Mouse (Mus musculus) embryonic facial prominence, embryonic 15.5 days (tissue): ENCODE results near the gene Rpl36a. TPM values are rescaled to one million over a fixed set of nuclear protein-coding genes. Genes with fewer than 3 reads are reported as not detected.
A peak's percentile ranks its signal among the peaks of the same experiment; 100 is the strongest.

Source experiments
- ATAC-seq: fragments of 200-750 bp; cut with Nextera tagmentation; 2 replicates; pipeline ENCODE4 v1.8.0; 2017; ENCODE audit warnings: low read depth, moderate TSS enrichment; ENCODE audit not compliant: insufficient number of reproducible peaks, low FRiP score, low TSS enrichment
- H3K27ac ChIP-seq: fragments of 300-500 bp; sonication (generic); replicated peaks from 2 replicates; pipeline ENCODE4 v1.5.1; 2015; ENCODE audit warnings: mild to moderate bottlenecking, inconsistent platforms
- H3K27me3 ChIP-seq: fragments of 300-500 bp; sonication (generic); 2 replicates; pipeline ENCODE4 v1.6.1; 2015; ENCODE audit warnings: inconsistent platforms
- H3K36me3 ChIP-seq: fragments of 300-500 bp; sonication (generic); 2 replicates; pipeline ENCODE4 v1.6.1; 2015; ENCODE audit warnings: mild to moderate bottlenecking, inconsistent platforms
- H3K4me1 ChIP-seq: fragments of 300-500 bp; sonication (generic); 2 replicates; pipeline ENCODE4 v1.6.1; 2015; ENCODE audit warnings: inconsistent platforms
- H3K4me2 ChIP-seq: fragments of 300-500 bp; sonication (generic); replicated peaks from 2 replicates; pipeline ENCODE4 v1.6.1; 2015; ENCODE audit warnings: mild to moderate bottlenecking, inconsistent platforms
- H3K4me3 ChIP-seq: fragments of 300-500 bp; sonication (generic); replicated peaks from 2 replicates; pipeline ENCODE4 v1.5.1; 2015; ENCODE audit warnings: mild to moderate bottlenecking, inconsistent platforms
- H3K9ac ChIP-seq: fragments of 300-500 bp; sonication (generic); 2 replicates; pipeline ENCODE4 v1.6.1; 2015; ENCODE audit warnings: inconsistent platforms
- H3K9me3 ChIP-seq: fragments of 300-500 bp; sonication (generic); replicated peaks from 2 replicates; pipeline ENCODE4 v1.6.1; 2016; ENCODE audit warnings: inconsistent platforms
- WGBS: fragments of 180-500 bp; shearing (Covaris S2); methylation state at CpG from one replicate; pipeline ENCODE4 v1.1.7; 2015; 5-methylcytosine and 5-hydroxymethylcytosine counted together
- polyA plus RNA-seq: library from polyadenylated mRNA; unstranded; fragments of >200 nt; fragmentation: Nextera tagmentation; extraction: Ambion mirVana; gene quantifications from 2 replicates; pipeline ENCODE4 v1.2.1, GENCODE M21; 2015

The Rpl36a gene
- polyA plus RNA-seq, 1 experiment from 2014 or later: 400 TPM

- Histone ChIP-seq H3K4me1 (no peaks in the 10 kb centered on the region), H3K4me2 (no peak overlapping the region), H3K4me3 (no peak overlapping the region), H3K27ac (no peak overlapping the region), H3K9ac (no peak overlapping the region), H3K27me3 (no peaks in the 10 kb centered on the region), H3K9me3 (no peaks in the 10 kb centered on the region), H3K36me3 (no peaks in the 10 kb centered on the region)
- 70% methylated on average over 8 of the region's 8 CpGs for WGBS
- ATAC-seq: no peak
Measured at GRCm38 (mm10) chrX:134566536-134567222, 18.8 kb upstream of the Rpl36a start.

DNA sequence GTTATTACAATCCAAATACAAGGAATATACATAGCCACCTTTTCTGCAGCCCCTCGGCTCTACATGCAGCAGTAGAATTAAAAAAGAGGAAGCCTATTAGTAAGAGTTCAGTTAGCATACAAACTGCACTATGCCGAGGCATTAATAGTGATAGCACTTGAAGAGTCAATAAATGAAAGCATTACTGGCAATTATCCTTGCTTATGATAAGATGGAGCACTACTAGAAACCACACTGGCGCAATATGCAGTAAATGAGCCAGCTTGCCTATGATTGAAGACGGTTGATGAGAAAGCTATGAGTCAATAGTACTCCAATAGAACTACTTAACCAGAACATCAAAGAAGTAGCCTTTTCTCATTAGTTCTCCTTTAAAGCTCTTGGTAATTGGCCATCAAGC, 7.6 kb upstream of the Rpl36a start:
- H3K9me3 ChIP-seq: no peaks in the 10 kb centered on the region
- no peak for ATAC-seq
- no peak overlapping the region for H3K4me3 ChIP-seq
- H3K27me3 ChIP-seq: no peaks in the 10 kb centered on the region
- 90% methylated on average over 4 of the region's 4 CpGs for WGBS
- no peak overlapping the region for H3K9ac ChIP-seq
- no peaks in the 10 kb centered on the region for H3K4me1 ChIP-seq
- H3K36me3 ChIP-seq: no peaks in the 10 kb centered on the region
- no peak overlapping the region for H3K4me2 ChIP-seq
- H3K27ac ChIP-seq: no peak overlapping the region

DNA sequence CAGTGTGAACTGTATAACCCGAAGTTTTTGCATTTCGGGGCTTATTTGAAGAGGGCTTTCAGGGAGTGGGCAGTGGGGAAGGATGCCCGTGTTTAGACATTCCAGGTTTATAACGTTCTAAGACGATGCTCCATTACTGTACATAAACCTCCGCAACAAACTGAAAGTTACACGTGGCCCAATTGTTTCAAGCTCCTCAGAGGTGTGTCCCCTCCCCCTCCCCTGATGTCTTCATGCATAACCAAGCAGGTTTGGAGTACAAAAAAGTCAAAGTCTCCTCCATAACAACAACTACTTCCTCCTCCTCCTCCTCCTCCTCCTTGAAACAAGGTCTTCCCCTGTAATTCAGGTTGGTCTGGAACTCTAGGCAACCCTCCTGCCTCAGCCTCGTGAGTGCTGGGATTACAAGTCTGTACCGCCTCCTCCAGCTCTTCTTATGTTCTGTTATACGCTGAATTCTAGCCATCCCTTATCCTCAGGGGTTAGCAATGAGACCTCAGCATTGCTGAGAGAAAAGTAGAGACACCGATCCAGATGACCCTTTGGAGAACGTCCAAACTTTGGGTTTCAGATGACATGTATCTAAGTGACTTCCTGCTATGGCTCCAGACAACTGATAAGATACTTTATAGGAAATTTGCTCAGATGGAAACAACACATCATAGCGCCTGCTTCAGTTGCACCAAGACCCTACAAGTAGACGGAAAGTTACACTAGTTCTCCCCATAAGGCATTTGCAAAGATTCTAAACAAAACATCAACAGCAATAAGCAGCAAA, 4.7 kb upstream of the Rpl36a start:
- H3K36me3 ChIP-seq: no peaks in the 10 kb centered on the region
- H3K4me1 ChIP-seq: no peaks in the 10 kb centered on the region
- no peaks in the 10 kb centered on the region for H3K9me3 ChIP-seq
- WGBS: 86% methylated on average over 14 of the region's 14 CpGs
- no peaks in the 10 kb centered on the region for H3K27me3 ChIP-seq
- no peak overlapping the region for H3K27ac ChIP-seq
- no peak overlapping the region for H3K9ac ChIP-seq
- H3K4me3 ChIP-seq: no peak overlapping the region
- ATAC-seq: no peak
- H3K4me2 ChIP-seq: no peak overlapping the region

- H3K27ac ChIP-seq: no peak overlapping the region
- no peak for ATAC-seq
Measured at GRCm38 (mm10) chrX:134582270-134582669, 3.2 kb upstream of the Rpl36a start.

DNA sequence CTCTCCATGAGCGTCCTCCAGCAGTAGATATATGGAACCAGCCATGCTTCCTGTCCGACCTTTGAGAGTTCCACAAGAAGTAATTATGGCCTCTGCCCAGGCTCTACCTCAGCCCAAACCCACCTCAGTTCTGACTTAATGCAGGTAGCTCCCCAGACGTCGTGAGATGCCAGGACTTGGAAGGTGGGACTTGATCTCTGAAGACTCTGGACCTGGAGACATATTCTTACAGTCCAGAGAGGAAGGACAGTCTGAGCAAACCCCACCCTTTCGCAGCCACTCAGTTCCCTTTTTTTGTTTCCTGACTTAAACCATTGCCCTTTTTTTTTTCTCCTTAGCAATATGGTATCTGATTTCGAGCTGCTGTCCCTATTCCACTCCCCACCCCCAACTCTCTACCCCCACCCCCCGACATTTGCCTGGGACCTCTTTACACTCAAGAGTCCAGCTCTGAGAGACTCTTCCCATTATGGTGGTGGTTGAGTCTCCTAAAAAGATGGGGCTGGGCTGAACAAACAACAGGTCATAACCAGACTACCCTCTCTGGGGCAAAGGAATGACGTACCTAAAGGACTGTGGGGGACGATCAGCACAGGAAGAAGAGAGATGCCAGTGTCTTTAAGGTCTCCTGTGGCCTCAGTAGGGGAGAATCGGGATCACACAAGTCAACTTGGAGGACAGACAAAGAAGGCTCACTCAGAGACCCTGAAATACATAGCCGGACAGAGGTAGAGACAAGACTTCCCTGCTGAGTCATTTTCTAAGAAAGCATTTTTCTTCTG, 2.4 kb upstream of the Rpl36a start, which contains the start of gene Btk:
Gene Btk, minus strand, starts transcription at position 683 of the 782 bp plus-strand sequence.
- Histone ChIP-seq H3K4me2 (no peak within 1 kb of the TSS), H3K27me3 (no peaks in the 10 kb centered on the region)
- no peak for ATAC-seq

More at GRCm38 (mm10) chrX:134582270-134582669, 3.2 kb upstream of the Rpl36a start:
- Histone ChIP-seq H3K4me3 (no peak overlapping the region), H3K27me3 (no peaks in the 10 kb centered on the region), H3K9me3 (no peaks in the 10 kb centered on the region), H3K36me3 (no peaks in the 10 kb centered on the region), H3K4me1 (peaks cover 3% of the 10 kb centered on the region; the same call in 1 of the 2 replicates), H3K4me2 (no peak overlapping the region), H3K9ac (no peak overlapping the region)
- 76% methylated on average over 10 of the region's 11 CpGs for WGBS

DNA sequence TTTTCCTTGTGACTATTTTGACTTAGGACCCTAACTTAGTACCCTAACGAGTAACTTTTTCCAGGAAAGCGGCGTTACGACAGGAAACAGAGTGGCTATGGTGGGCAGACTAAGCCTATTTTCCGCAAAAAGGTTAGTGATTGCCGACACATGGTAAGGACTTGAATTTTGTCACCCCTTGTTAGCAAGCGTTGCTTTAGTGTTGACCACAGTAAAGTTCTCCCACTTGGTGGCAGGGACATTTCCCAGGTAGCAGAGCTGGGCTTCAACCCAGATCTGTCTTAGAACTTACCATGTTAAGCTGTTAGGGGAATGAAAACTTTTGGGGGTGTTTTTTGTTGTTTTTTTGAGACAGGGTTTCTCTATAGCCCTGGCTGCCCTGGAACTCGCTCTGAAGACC, 993 bp downstream of the Rpl36a start:
- Histone ChIP-seq H3K9ac (peak overlapping the region; percentile 39; the same call in 1 of the 2 replicates), H3K9me3 (no peaks in the 10 kb centered on the region), H3K27ac (no peak overlapping the region), H3K4me1 (peaks cover 3% of the 10 kb centered on the region; the same call in 1 of the 2 replicates), H3K27me3 (no peaks in the 10 kb centered on the region), H3K4me2 (peak overlapping the region; percentile 48), H3K4me3 (peak overlapping the region; percentile 51), H3K36me3 (peaks cover 5% of the 10 kb centered on the region; the same call in 1 of the 2 replicates)
- WGBS: 44% methylated on average over 8 of the region's 8 CpGs
- no peak for ATAC-seq

More for the DNA sequence above, 2.4 kb upstream of the Rpl36a start, which contains the start of gene Btk:
- Histone ChIP-seq H3K9me3 (no peaks in the 10 kb centered on the region), H3K4me3 (no peak within 1 kb of the TSS), H3K27ac (no peak within 1 kb of the TSS), H3K4me1 (peaks cover 3% of the 10 kb centered on the region; the same call in 1 of the 2 replicates), H3K9ac (no peak within 1 kb of the TSS), H3K36me3 (no peaks in the 10 kb centered on the region)
- WGBS: 77% methylated on average over 11 of the region's 11 CpGs

DNA sequence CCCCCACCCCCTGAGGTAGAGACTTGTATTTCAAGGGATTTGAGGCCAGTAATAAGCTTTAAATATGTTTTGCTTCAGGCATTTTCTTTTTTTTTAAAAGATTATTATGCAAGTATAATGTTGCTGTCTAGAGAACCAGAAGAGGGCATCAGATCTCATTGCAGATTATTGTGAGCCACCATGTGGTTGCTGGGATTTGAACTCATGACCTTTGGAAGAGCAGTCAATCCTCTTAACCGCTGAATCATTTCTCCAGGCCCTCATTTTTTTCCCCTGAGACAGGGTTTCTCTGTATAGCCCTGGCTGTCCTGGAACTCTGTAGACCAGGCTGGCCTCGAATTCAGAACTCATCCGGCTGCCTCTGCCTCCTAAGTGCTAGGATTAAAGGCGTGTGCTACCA, 2.8 kb downstream of the Rpl36a start:
- peaks cover 3% of the 10 kb centered on the region; the same call in 1 of the 2 replicates for H3K4me1 ChIP-seq
- H3K9ac ChIP-seq: no peak overlapping the region
- no peaks in the 10 kb centered on the region for H3K27me3 ChIP-seq
- no peak for ATAC-seq
- H3K4me3 ChIP-seq: no peak overlapping the region
- no peaks in the 10 kb centered on the region for H3K9me3 ChIP-seq
- H3K4me2 ChIP-seq: no peak overlapping the region
- 78% methylated on average over 4 of the region's 4 CpGs for WGBS
- no peak overlapping the region for H3K27ac ChIP-seq
- peaks cover 5% of the 10 kb centered on the region; the same call in 1 of the 2 replicates for H3K36me3 ChIP-seq

GRCm38 (mm10) chrX:134588997-134589396, 3.5 kb downstream of the Rpl36a start:
- H3K27ac ChIP-seq: no peak overlapping the region
- peaks cover 3% of the 10 kb centered on the region; the same call in 1 of the 2 replicates for H3K4me1 ChIP-seq
- no peak overlapping the region for H3K4me2 ChIP-seq
- H3K9ac ChIP-seq: no peak overlapping the region
- peaks cover 5% of the 10 kb centered on the region; the same call in 1 of the 2 replicates for H3K36me3 ChIP-seq
- WGBS: 86% methylated on average over 3 of the region's 3 CpGs
- no peak overlapping the region for H3K4me3 ChIP-seq
- no peak for ATAC-seq
- no peaks in the 10 kb centered on the region for H3K9me3 ChIP-seq
- no peaks in the 10 kb centered on the region for H3K27me3 ChIP-seq

- Histone ChIP-seq H3K27me3 (no peaks in the 10 kb centered on the region), H3K36me3 (peaks cover 5% of the 10 kb centered on the region; the same call in 1 of the 2 replicates), H3K9ac (no peak overlapping the region), H3K4me2 (no peak overlapping the region), H3K4me1 (peaks cover 3% of the 10 kb centered on the region; the same call in 1 of the 2 replicates), H3K27ac (no peak overlapping the region), H3K9me3 (no peaks in the 10 kb centered on the region), H3K4me3 (no peak overlapping the region)
- 37% methylated on average over 5 of the region's 5 CpGs for WGBS
- no peak for ATAC-seq
Measured at GRCm38 (mm10) chrX:134589836-134590235, 4.4 kb downstream of the Rpl36a start.

DNA sequence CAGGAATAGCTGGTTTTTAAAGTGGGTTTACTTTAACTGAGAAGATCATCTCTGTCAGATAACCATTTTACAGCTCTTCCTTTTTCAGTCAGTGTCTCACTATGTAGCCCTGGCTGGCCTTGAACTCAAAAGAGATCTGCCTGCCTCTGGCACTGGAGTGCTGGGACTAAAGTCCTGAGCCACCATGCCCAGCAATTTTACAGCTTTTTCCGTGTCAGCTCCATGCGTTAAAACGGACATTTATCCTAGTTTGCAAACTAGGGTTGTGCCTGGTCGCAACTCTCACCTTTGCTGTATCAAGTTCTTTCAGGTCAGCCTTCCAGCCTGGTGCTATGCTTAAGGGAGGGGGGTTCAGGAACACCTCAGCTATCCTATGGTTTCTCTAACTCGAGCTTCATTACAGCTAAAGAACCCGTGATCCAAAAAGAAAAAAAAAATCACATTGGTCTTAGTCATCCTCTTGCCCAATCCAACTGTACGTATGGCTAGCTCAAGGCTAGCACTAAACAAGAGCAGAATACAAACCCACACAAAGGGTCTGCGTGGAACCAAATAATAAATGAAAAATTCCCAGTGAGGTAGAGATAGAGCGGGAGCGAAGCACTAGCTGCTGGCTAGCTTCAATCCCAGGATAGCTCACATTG, 14.6 kb downstream of the Rpl36a start:
- Histone ChIP-seq H3K9ac (peak overlapping the region; percentile 33; the same call in 1 of the 2 replicates), H3K27ac (no peak overlapping the region), H3K4me3 (peak overlapping the region; percentile 55), H3K4me2 (peak overlapping the region; percentile 52), H3K36me3 (no peaks in the 10 kb centered on the region), H3K27me3 (no peaks in the 10 kb centered on the region), H3K9me3 (no peaks in the 10 kb centered on the region), H3K4me1 (no peaks in the 10 kb centered on the region; the same call in 1 of the 2 replicates)
- no peak for ATAC-seq
- 26% methylated on average over 10 of the region's 10 CpGs for WGBS
